Mouse (Mus musculus) kidney, adult 11 months (tissue): ENCODE results near the gene Prdm11.

ENCODE experiments used
- DNase-seq: peaks from one replicate; pipeline ENCODE4 v3.0.0; 2022

The Prdm11 gene

GRCm38 (mm10) chr2:93011465-93011864 lies 34.5 kb downstream of the Prdm11 start:
- DNase-seq, result no peak

GRCm38 (mm10) chr2:93007967-93008685 lies 37.8 kb downstream of the Prdm11 start:
- DNase-seq, result no peak

DNA sequence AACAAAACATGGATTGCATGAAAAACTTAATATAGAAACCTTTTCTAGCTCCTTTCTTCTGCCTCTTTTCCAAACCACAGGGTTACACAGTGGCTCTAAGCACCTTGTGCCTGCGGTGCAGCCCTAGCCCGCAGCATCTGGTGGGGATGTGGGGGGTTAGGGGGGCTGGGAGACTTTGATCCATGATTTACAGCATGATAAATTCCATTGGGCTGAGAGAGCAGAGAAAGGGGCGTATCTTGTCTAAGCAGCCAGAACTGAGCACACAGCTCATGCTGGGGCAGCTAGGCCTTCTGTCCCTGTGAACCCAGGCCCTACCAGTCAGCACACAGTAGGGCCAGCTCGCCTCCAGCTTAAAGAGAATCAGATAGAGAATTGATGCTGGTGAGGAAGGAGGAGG lies 40.9 kb downstream of the Prdm11 start:
- DNase-seq, result no peak

GRCm38 (mm10) chr2:92991976-92992375 lies 54.0 kb downstream of the Prdm11 start:
- no peak for DNase-seq

GRCm38 (mm10) chr2:92989593-92989992 lies 56.4 kb downstream of the Prdm11 start:
- DNase-seq, result no peak

DNA sequence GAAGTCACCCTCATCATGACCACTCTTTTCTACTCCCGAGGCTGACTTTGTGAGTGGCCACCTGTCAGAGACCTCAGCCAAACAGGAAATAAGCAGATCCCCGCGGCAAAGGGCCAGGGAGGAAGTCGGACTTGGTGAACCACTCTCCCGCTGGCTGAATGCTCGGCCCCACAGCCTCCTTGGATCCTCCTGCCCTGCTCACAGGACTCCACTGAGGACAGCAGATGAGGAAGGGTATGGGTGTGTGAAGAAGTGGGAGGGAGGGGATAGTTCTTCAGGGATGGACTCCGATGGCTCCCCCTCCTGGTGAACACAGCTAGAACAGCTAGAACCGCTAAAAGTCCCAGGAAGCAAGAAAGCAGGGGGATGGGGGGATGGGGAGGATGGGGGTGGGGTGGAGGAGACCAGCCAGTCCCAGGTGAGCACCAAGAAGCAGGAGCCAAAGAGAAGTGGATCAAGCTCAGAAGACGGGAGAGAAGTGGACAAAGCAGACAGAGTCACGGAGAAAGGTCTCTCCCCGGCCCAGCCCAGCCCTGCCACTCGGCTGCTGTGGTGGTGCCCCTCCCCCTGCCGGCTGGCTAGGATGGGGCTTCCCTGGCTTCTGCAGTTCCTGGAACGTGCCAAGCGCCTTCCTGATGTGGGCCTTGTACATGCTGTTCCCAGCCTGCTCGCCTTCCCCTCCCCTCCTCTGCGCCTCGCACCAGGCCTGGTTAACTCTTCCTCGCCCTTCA lies 57.9 kb downstream of the Prdm11 start:
- peak; percentile 60 for DNase-seq

DNA sequence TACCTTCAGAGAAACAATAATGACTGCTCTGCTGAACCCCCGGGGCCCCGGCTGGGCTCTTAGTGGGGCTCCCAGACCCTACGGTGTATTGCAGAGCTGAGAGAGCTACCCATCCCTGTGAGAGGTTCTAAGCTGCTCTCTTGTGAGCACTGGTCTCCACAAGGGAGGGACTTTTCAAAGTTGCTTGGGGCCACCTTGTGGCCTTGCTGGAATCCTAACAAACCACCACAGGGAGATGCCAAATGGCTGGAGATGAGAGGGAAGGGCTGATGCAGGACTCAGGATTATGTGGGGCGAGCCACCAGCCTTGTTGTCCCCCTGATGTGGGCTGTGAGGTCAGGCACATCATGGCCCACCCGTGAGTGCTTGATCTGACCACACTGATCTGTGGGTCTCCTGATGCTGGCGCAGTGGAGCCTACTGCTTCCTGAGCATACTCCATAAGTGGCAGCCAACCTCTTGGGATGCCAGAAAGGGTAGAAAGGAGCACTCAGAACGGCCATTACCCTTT lies 58.8 kb downstream of the Prdm11 start:
- DNase-seq, result no peak

- DNase-seq, result no peak
Measured at GRCm38 (mm10) chr2:92985600-92985999, 60.4 kb downstream of the Prdm11 start.

DNA sequence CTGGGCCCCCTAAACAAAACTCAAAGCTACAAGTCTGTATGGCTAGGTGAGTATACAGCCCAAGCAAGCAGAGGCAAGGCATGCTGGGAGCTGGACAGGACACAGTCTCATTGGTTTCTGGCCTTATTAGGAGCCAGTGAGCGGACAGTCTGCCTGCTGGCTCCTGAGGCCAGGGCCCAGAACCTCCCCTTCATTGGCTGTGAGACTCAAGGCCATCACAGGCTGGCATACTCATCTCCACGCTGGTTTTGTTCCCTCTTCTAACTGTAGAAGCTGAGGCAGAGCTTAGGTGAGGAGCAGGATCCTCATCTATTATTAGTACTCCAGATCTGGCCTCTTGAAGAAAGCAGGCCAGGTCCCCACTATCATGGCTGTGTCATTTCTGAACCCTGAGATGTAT lies 60.8 kb downstream of the Prdm11 start:
- no peak for DNase-seq

- no peak for DNase-seq
Measured at GRCm38 (mm10) chr2:92984321-92985108, 61.5 kb downstream of the Prdm11 start.

DNA sequence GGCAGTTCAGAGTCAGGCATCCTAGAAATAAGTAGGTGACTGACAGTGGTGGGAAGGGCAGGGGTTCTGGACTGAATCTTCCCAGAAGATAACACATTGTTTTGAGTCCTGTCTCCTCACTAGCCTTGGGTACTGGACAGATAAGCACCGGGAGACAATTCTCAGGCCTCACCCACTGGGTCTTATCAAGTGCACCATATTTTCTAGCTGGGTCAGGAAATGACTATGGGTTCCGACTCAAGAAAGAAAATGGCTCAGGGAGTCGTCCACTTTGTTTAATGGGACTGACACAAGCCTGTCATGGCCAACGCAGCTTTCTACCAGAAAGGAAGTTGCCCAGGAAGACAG lies 62.7 kb downstream of the Prdm11 start:
- no peak for DNase-seq

DNA sequence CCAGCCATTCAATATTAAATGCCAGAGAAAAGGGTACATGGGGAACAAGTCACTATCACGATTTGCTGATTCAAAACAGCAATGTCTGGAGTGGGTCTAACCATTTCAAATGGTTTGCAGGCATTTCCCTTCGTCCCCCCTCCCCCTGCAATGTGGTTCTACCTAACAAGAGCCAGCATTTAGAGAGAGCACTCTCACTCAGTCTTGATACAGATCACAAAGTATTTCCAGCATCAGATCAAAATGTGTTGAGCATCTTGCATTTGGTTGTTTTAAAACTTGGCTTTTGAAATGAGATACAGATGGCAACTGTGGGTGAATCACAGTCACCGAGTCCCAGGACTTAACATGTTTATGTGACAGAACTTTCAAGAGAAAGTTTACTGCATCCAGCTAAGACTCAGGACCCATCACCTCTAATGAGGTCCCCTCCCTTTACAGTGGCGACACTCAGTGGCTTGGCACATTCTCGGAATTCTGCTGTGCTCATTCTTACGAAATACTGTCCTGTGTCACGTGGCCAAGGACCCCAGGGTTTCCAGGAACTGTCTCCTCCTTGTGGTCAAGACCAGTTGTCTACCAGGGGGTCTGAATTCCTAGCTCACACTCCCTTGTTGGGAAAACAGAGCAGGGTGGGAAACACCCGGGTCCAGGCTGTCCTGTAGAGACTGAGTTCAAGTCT lies 63.2 kb downstream of the Prdm11 start:
- DNase-seq, result no peak

DNA sequence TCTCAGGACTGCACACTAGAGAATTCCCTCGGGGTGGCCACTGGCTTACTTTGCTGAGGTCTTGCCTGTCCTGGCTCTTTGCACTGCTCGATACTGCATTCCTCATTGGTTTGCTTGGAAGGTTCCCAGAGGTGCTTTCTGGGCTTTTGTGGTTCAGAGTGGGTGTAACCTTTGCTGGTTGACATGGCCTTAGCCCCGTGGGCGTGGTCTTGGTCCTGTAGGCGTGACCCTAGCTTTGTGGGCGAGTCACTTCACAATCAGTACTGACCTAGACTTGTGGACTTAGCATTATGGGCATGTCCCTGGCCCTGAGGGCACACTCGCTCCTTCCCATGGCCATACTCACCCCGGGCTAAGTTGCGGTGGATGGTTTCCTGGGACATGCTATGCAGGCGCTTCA lies 65.8 kb downstream of the Prdm11 start:
- no peak for DNase-seq

- no peak for DNase-seq
Measured at GRCm38 (mm10) chr2:92975031-92975790, 70.8 kb downstream of the Prdm11 start.

- no peak for DNase-seq
Measured at GRCm38 (mm10) chr2:92973646-92974045, 72.3 kb downstream of the Prdm11 start.

- no peak for DNase-seq
Measured at GRCm38 (mm10) chr2:92972071-92972470, 73.9 kb downstream of the Prdm11 start.

GRCm38 (mm10) chr2:92971536-92971935 lies 74.4 kb downstream of the Prdm11 start:
- DNase-seq, result no peak

DNA sequence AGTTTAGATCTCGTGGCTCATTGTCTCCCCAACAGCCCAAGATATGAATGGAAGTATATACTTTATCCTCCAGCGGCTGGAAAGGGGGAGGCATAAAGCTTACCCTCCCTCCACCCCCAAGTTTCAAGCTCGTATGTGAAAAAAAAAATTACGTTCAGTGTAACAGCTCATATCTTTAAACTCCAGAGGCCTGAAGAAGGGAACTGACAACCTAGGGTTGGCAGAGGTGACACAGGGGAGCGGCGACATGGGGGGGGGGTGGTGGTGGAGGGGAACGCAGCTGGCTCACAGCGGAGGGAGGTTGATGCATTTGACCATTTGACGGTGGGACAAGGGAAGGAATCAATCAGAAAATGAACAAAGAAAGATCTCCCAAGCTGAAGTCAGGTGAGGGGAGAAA lies 74.9 kb downstream of the Prdm11 start:
- DNase-seq, result no peak

GRCm38 (mm10) chr2:92967839-92968166 lies 78.2 kb downstream of the Prdm11 start:
- no peak for DNase-seq

- DNase-seq, result peak; percentile 58
Measured at GRCm38 (mm10) chr2:92967032-92967838, 78.7 kb downstream of the Prdm11 start.

DNA sequence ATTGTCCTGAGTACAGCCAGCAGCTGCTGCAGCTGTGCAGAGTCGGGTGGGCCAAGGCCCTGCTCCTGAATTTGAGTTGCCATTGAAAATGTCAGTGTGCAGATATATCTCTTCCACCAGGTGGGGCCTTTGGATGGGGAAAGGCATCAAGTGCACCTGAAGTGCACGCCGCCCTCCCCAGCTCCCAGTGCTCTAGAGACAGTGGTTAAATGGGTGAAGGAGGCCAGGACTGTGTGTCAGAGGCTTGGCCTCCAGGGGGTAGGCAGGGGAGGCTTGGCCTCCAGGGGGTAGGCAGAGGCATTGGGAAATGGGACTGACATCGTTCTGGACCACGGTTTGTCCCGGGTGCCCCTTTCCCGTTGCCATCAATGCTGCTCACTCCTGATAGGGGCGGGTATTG lies 79.7 kb downstream of the Prdm11 start:
- DNase-seq, result no peak

DNA sequence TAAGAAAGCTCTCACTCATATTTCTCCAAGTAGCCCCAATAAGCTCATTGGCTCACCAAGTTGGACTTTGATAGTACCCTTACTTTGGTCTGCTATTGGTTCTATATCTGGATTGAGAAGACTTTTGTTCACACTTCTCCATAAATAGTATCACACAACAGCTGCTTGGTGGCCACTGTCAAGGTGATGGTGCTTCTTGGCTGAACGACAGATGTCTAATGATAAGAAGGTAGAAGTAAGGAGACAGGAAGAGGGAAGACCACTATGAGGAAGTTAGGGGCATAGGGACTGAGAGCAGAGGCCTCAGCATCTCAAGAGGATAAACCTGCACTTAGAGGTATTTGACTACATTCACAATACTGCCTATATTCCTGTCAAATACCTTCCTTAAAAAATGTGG lies 81.6 kb downstream of the Prdm11 start:
- DNase-seq, result no peak
